Mouse (Mus musculus) fibroblast of lung, adult 2 months (primary cell): ENCODE measurements around the gene Ktn1.
A peak's percentile ranks its signal among the peaks of the same experiment; 100 is the strongest.

Experiments used
- DNase-seq: peaks from one replicate; pipeline ENCODE4 v3.0.0-alpha.2; 2011; ENCODE audit warnings: low read depth

Gene Ktn1

GRCm38 (mm10) chr14:47664470-47664864 lies 16.2 kb downstream of the Ktn1 start:
- DNase-seq, result peak; percentile 9

- DNase-seq, result no peak
Measured at GRCm38 (mm10) chr14:47665061-47665778, 17.0 kb downstream of the Ktn1 start.

GRCm38 (mm10) chr14:47668096-47668495 lies 19.8 kb downstream of the Ktn1 start:
- no peak for DNase-seq

GRCm38 (mm10) chr14:47682886-47683285 lies 34.6 kb downstream of the Ktn1 start:
- no peak for DNase-seq

GRCm38 (mm10) chr14:47684579-47684978 lies 36.3 kb downstream of the Ktn1 start:
- DNase-seq, result no peak

- no peak for DNase-seq
Measured at GRCm38 (mm10) chr14:47699126-47699525, 50.9 kb downstream of the Ktn1 start.

GRCm38 (mm10) chr14:47709546-47709945 lies 61.3 kb downstream of the Ktn1 start:
- DNase-seq, result no peak

- DNase-seq, result no peak
Measured at GRCm38 (mm10) chr14:47715771-47716170, 67.5 kb downstream of the Ktn1 start.

GRCm38 (mm10) chr14:47717916-47718606 lies 69.8 kb downstream of the Ktn1 start:
- no peak for DNase-seq

- no peak for DNase-seq
Measured at GRCm38 (mm10) chr14:47720023-47720422, 71.8 kb downstream of the Ktn1 start.

- no peak for DNase-seq
Measured at GRCm38 (mm10) chr14:47723035-47723434, 74.8 kb downstream of the Ktn1 start.

- no peak for DNase-seq
Measured at GRCm38 (mm10) chr14:47728594-47728993, 80.3 kb downstream of the Ktn1 start.

- no peak for DNase-seq
Measured at GRCm38 (mm10) chr14:47735354-47735753, 87.1 kb downstream of the Ktn1 start.

- no peak for DNase-seq
Measured at GRCm38 (mm10) chr14:47736471-47736870, 88.2 kb downstream of the Ktn1 start.

GRCm38 (mm10) chr14:47740316-47740996 lies 92.2 kb downstream of the Ktn1 start:
- DNase-seq, result no peak

GRCm38 (mm10) chr14:47741046-47741445 lies 92.8 kb downstream of the Ktn1 start:
- no peak for DNase-seq

- no peak for DNase-seq
Measured at GRCm38 (mm10) chr14:47742674-47743073, 94.4 kb downstream of the Ktn1 start.

- no peak for DNase-seq
Measured at GRCm38 (mm10) chr14:47745086-47745485, 96.8 kb downstream of the Ktn1 start.

GRCm38 (mm10) chr14:47747536-47747935 lies 99.3 kb downstream of the Ktn1 start:
- DNase-seq, result peak; percentile 89

GRCm38 (mm10) chr14:47748714-47749113 lies 100.5 kb downstream of the Ktn1 start:
- DNase-seq, result no peak

GRCm38 (mm10) chr14:47751422-47752205 lies 103.4 kb downstream of the Ktn1 start:
- DNase-seq, result peak; percentile 80

- DNase-seq, result no peak
Measured at GRCm38 (mm10) chr14:47753561-47753960, 105.3 kb downstream of the Ktn1 start.
